Mouse (Mus musculus): ENCODE data around the gene Lcn3. TPM values are rescaled to one million over a fixed set of nuclear protein-coding genes. Genes with fewer than 3 reads are reported as not detected.

The Lcn3 gene
- polyA plus RNA-seq, 1 experiment from 2014 or later: not detected

- Histone ChIP-seq H3K27ac (replicated peaks; ENCODE audit: low read depth, low read length) (no peak overlapping the region), H3K4me3 (ENCODE audit: low read depth, low read length) (no peak overlapping the region), H3K36me3 (replicated peaks; ENCODE audit: control insufficient read depth, insufficient read depth, low read depth, low read length) (no peaks in the 10 kb centered on the region), H3K27me3 (ENCODE audit: control insufficient read depth, insufficient read depth, low read length) (no peaks in the 10 kb centered on the region), H3K9me3 (replicated peaks; ENCODE audit: control insufficient read depth, low read length) (no peaks in the 10 kb centered on the region), H3K4me2 (ENCODE audit: low read depth, low read length) (no peak overlapping the region), H3K9ac (replicated peaks; ENCODE audit: low read length) (no peak overlapping the region), H3K4me1 (ENCODE audit: control insufficient read depth, insufficient read depth, low read length) (no peaks in the 10 kb centered on the region)
- no peak for DNase-seq (ENCODE audit: low spot score)
- 89% methylated on average over 2 of the region's 2 CpGs for WGBS
- no peak for ATAC-seq (replicated peaks; ENCODE audit: insufficient number of reproducible peaks, low FRiP score, low TSS enrichment, low read depth)
Observed at GRCm38 (mm10) chr2:25773507-25773906, 8.1 kb downstream of the Lcn3 start.

GRCm38 (mm10) chr2:25774640-25775039 is 9.3 kb downstream of the Lcn3 start:
- H3K27ac ChIP-seq (replicated peaks; ENCODE audit: low read depth, low read length): no peak overlapping the region
- no peaks in the 10 kb centered on the region for H3K27me3 ChIP-seq (ENCODE audit: control insufficient read depth, insufficient read depth, low read length)
- no peak for DNase-seq (ENCODE audit: low spot score)
- no peak overlapping the region for H3K9ac ChIP-seq (replicated peaks; ENCODE audit: low read length)
- H3K4me3 ChIP-seq (ENCODE audit: low read depth, low read length): no peak overlapping the region
- WGBS: 81% methylated on average over 2 of the region's 2 CpGs
- H3K4me1 ChIP-seq (ENCODE audit: control insufficient read depth, insufficient read depth, low read length): no peaks in the 10 kb centered on the region
- no peak for ATAC-seq (replicated peaks; ENCODE audit: insufficient number of reproducible peaks, low FRiP score, low TSS enrichment, low read depth)
- H3K9me3 ChIP-seq (replicated peaks; ENCODE audit: control insufficient read depth, low read length): no peaks in the 10 kb centered on the region
- H3K4me2 ChIP-seq (ENCODE audit: low read depth, low read length): no peak overlapping the region
- H3K36me3 ChIP-seq (replicated peaks; ENCODE audit: control insufficient read depth, insufficient read depth, low read depth, low read length): no peaks in the 10 kb centered on the region

- no peak overlapping the region for H3K27ac ChIP-seq (replicated peaks; ENCODE audit: low read depth, low read length)
- no peak overlapping the region for H3K4me2 ChIP-seq (ENCODE audit: low read depth, low read length)
- H3K36me3 ChIP-seq (replicated peaks; ENCODE audit: control insufficient read depth, insufficient read depth, low read depth, low read length): no peaks in the 10 kb centered on the region
- no peak overlapping the region for H3K9ac ChIP-seq (replicated peaks; ENCODE audit: low read length)
- H3K4me1 ChIP-seq (ENCODE audit: control insufficient read depth, insufficient read depth, low read length): no peaks in the 10 kb centered on the region
- no peaks in the 10 kb centered on the region for H3K9me3 ChIP-seq (replicated peaks; ENCODE audit: control insufficient read depth, low read length)
- DNase-seq (ENCODE audit: low spot score): no peak
- no peaks in the 10 kb centered on the region for H3K27me3 ChIP-seq (ENCODE audit: control insufficient read depth, insufficient read depth, low read length)
- ATAC-seq (replicated peaks; ENCODE audit: insufficient number of reproducible peaks, low FRiP score, low TSS enrichment, low read depth): no peak
- no peak overlapping the region for H3K4me3 ChIP-seq (ENCODE audit: low read depth, low read length)
- WGBS: 76% methylated on average over 3 of the region's 3 CpGs
Observed at GRCm38 (mm10) chr2:25775991-25776390, 10.6 kb downstream of the Lcn3 start.

- Histone ChIP-seq H3K27ac (replicated peaks; ENCODE audit: low read depth, low read length) (no peak within 1 kb of the TSS), H3K27me3 (ENCODE audit: control insufficient read depth, insufficient read depth, low read length) (no peaks in the 10 kb centered on the region), H3K4me1 (ENCODE audit: control insufficient read depth, insufficient read depth, low read length) (no peaks in the 10 kb centered on the region), H3K36me3 (replicated peaks; ENCODE audit: control insufficient read depth, insufficient read depth, low read depth, low read length) (no peaks in the 10 kb centered on the region), H3K4me2 (ENCODE audit: low read depth, low read length) (no peak within 1 kb of the TSS), H3K9ac (replicated peaks; ENCODE audit: low read length) (no peak within 1 kb of the TSS), H3K4me3 (ENCODE audit: low read depth, low read length) (no peak within 1 kb of the TSS), H3K9me3 (replicated peaks; ENCODE audit: control insufficient read depth, low read length) (no peaks in the 10 kb centered on the region)
- DNase-seq (ENCODE audit: low spot score) (no peak), ATAC-seq (replicated peaks; ENCODE audit: insufficient number of reproducible peaks, low FRiP score, low TSS enrichment, low read depth) (no peak)
- 75% methylated on average over 1 of the region's 1 CpGs for WGBS
Observed at GRCm38 (mm10) chr2:25776717-25777116, 11.3 kb downstream of the Lcn3 start, which contains the start of gene Lcn11. TSS of gene Lcn11 (plus strand) at chr2:25777017.

- Histone ChIP-seq H3K4me1 (ENCODE audit: control insufficient read depth, insufficient read depth, low read length) (no peaks in the 10 kb centered on the region), H3K27me3 (ENCODE audit: control insufficient read depth, insufficient read depth, low read length) (no peaks in the 10 kb centered on the region), H3K36me3 (replicated peaks; ENCODE audit: control insufficient read depth, insufficient read depth, low read depth, low read length) (no peaks in the 10 kb centered on the region), H3K4me3 (ENCODE audit: low read depth, low read length) (no peak overlapping the region), H3K9me3 (replicated peaks; ENCODE audit: control insufficient read depth, low read length) (no peaks in the 10 kb centered on the region), H3K4me2 (ENCODE audit: low read depth, low read length) (no peak overlapping the region), H3K9ac (replicated peaks; ENCODE audit: low read length) (no peak overlapping the region), H3K27ac (replicated peaks; ENCODE audit: low read depth, low read length) (no peak overlapping the region)
- DNase-seq (ENCODE audit: low spot score) (no peak), ATAC-seq (replicated peaks; ENCODE audit: insufficient number of reproducible peaks, low FRiP score, low TSS enrichment, low read depth) (no peak)
- WGBS: 88% methylated on average over 9 of the region's 9 CpGs
Observed at GRCm38 (mm10) chr2:25779076-25779475, 13.7 kb downstream of the Lcn3 start.

GRCm38 (mm10) chr2:25780921-25781320 is 15.6 kb downstream of the Lcn3 start:
- no peaks in the 10 kb centered on the region for H3K9me3 ChIP-seq (replicated peaks; ENCODE audit: control insufficient read depth, low read length)
- 65% methylated on average over 4 of the region's 4 CpGs for WGBS
- no peaks in the 10 kb centered on the region for H3K27me3 ChIP-seq (ENCODE audit: control insufficient read depth, insufficient read depth, low read length)

GRCm38 (mm10) chr2:25781957-25782356 is 16.6 kb downstream of the Lcn3 start, which contains the start of gene Gm13539:
TSS of gene Gm13539 (plus strand) at chr2:25782257.
- no peaks in the 10 kb centered on the region for H3K9me3 ChIP-seq (replicated peaks; ENCODE audit: control insufficient read depth, low read length)
- no peaks in the 10 kb centered on the region for H3K4me1 ChIP-seq (ENCODE audit: control insufficient read depth, insufficient read depth, low read length)
- 78% methylated on average over 3 of the region's 3 CpGs for WGBS
- DNase-seq (ENCODE audit: low spot score) (no peak), ATAC-seq (replicated peaks; ENCODE audit: insufficient number of reproducible peaks, low FRiP score, low TSS enrichment, low read depth) (no peak)
- H3K9ac ChIP-seq (replicated peaks; ENCODE audit: low read length): no peak within 1 kb of the TSS
- H3K27ac ChIP-seq (replicated peaks; ENCODE audit: low read depth, low read length): no peak within 1 kb of the TSS
- H3K4me3 ChIP-seq (ENCODE audit: low read depth, low read length): no peak within 1 kb of the TSS
- H3K4me2 ChIP-seq (ENCODE audit: low read depth, low read length): no peak within 1 kb of the TSS
- H3K36me3 ChIP-seq (replicated peaks; ENCODE audit: control insufficient read depth, insufficient read depth, low read depth, low read length): no peaks in the 10 kb centered on the region
- no peaks in the 10 kb centered on the region for H3K27me3 ChIP-seq (ENCODE audit: control insufficient read depth, insufficient read depth, low read length)

More at GRCm38 (mm10) chr2:25780921-25781320, 15.6 kb downstream of the Lcn3 start:
- Histone ChIP-seq H3K4me3 (ENCODE audit: low read depth, low read length) (no peak overlapping the region), H3K4me1 (ENCODE audit: control insufficient read depth, insufficient read depth, low read length) (no peaks in the 10 kb centered on the region), H3K4me2 (ENCODE audit: low read depth, low read length) (no peak overlapping the region), H3K36me3 (replicated peaks; ENCODE audit: control insufficient read depth, insufficient read depth, low read depth, low read length) (no peaks in the 10 kb centered on the region), H3K27ac (replicated peaks; ENCODE audit: low read depth, low read length) (no peak overlapping the region), H3K9ac (replicated peaks; ENCODE audit: low read length) (no peak overlapping the region)
- DNase-seq (ENCODE audit: low spot score) (no peak), ATAC-seq (replicated peaks; ENCODE audit: insufficient number of reproducible peaks, low FRiP score, low TSS enrichment, low read depth) (no peak)

- H3K27ac ChIP-seq (replicated peaks; ENCODE audit: low read depth, low read length): no peak overlapping the region
- H3K4me2 ChIP-seq (ENCODE audit: low read depth, low read length): no peak overlapping the region
- H3K9me3 ChIP-seq (replicated peaks; ENCODE audit: control insufficient read depth, low read length): no peaks in the 10 kb centered on the region
- 68% methylated on average over 5 of the region's 5 CpGs for WGBS
- ATAC-seq (replicated peaks; ENCODE audit: insufficient number of reproducible peaks, low FRiP score, low TSS enrichment, low read depth) (no peak), DNase-seq (ENCODE audit: low spot score) (no peak)
- H3K4me1 ChIP-seq (ENCODE audit: control insufficient read depth, insufficient read depth, low read length): no peaks in the 10 kb centered on the region
- no peaks in the 10 kb centered on the region for H3K27me3 ChIP-seq (ENCODE audit: control insufficient read depth, insufficient read depth, low read length)
- H3K36me3 ChIP-seq (replicated peaks; ENCODE audit: control insufficient read depth, insufficient read depth, low read depth, low read length): no peaks in the 10 kb centered on the region
- no peak overlapping the region for H3K4me3 ChIP-seq (ENCODE audit: low read depth, low read length)
- H3K9ac ChIP-seq (replicated peaks; ENCODE audit: low read length): no peak overlapping the region
Observed at GRCm38 (mm10) chr2:25785573-25786322, 20.4 kb downstream of the Lcn3 start.
